In the genomic region with DNA sequence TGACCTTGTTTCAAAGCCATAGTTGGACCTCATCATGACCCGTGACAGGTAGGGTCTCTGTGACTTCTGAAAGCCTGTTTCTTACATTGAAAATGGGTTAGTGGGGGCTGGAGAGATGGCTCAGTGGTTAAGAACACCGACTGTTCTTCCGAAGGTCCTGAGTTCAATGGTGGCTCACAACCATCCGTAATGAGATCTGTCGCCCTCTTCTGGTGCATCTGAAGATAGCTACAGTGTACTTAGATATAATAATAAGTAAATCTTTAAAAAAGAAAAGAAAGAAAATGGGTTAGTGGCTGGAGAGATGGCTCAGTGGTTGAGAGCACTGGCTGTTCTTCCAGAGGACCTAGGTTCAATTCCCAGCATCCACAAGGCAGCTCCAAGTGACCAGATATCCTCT, we compare ENCODE assay signal across 21 mouse cellular contexts. TPM values are rescaled to one million over a fixed set of nuclear protein-coding genes. Genes with fewer than 3 reads are reported as not detected.
A peak's percentile ranks its signal among the peaks of the same experiment; 100 is the strongest.
DNase-seq lines count a peak whose midpoint lies in the region; ATAC-seq and TF ChIP-seq lines count a peak whose summit lies in the region.
"Not testable (repeated sequence)": the region's sequence is repeated elsewhere in the genome, so short reads cannot be mapped to it uniquely, and the experiment has no call there.
"Had no signal": no experiment of that assay in that cellular context is flagged by ENCODE, and none has a peak within 500 bp of the region (broad histone marks: within the 10 kb centered on the region; RNA-seq: fewer than 3 reads in every experiment).

No protein-coding gene starts in this region.

- H3K4me2 ChIP-seq in liver, postnatal 0 days (ENCODE audit: low read depth, low read length), result not testable (repeated sequence)

- H3K27me3 ChIP-seq in liver, postnatal 0 days (ENCODE audit: insufficient read depth, low read length), result peaks cover 25% of the 10 kb centered on the region

- 43% methylated on average over 5 of the region's 5 CpGs for WGBS in liver, postnatal 0 days (ENCODE audit: insufficient replicate concordance)

- peaks cover 11% of the 10 kb centered on the region for H3K4me1 ChIP-seq in liver, postnatal 0 days (ENCODE audit: insufficient read depth)

- H3K27ac ChIP-seq in layer of hippocampus, adult 2 months; liver, postnatal 0 days (ENCODE audit: low read depth): not testable (repeated sequence)

- not testable (repeated sequence) for H3K4me3 ChIP-seq in layer of hippocampus, adult 2 months; liver, postnatal 0 days (ENCODE audit: low read depth, low read length)

- not testable (repeated sequence) for TF ChIP-seq EP300 in liver, postnatal 0 days (IDR thresholded peaks at IDR 0.05; ENCODE audit: low read depth)

- H3K36me3 ChIP-seq in liver, postnatal 0 days (replicated peaks; ENCODE audit: insufficient read depth, low read length), result not testable (repeated sequence)

- H3K9ac ChIP-seq in liver, postnatal 0 days (replicated peaks), result not testable (repeated sequence)

- not testable (repeated sequence) for H3K9me3 ChIP-seq in liver, postnatal 0 days (ENCODE audit: low read length)

- ATAC-seq in liver, postnatal 0 days, result not testable (repeated sequence)

- peak; percentile 49 for DNase-seq in CD4-positive, CD25-positive, alpha-beta regulatory T cell, adult 2 months (ENCODE audit: low read depth, low spot score)
- DNase-seq in R1 (ENCODE audit: low read depth, low spot score), result peak; percentile 40
- DNase-seq in gastrocnemius, postnatal 10 days, result peak; percentile 3
- peak; percentile 60 for DNase-seq in induced T-regulatory cell, adult 2 months (ENCODE audit: low read depth)
- not testable (repeated sequence) for DNase-seq in layer of hippocampus, adult 2 months (ENCODE audit: low spot score in 2 of 2); liver, postnatal 0 days
- peak; percentile 2 for DNase-seq in right cerebral cortex, postnatal 25 days
- peak; percentile 9 for DNase-seq in thymus, postnatal 4 days

- peak; percentile 66 for TF ChIP-seq CTCF in layer of hippocampus, adult 2 months (conservative IDR thresholded peaks at IDR 0.05)
- TF ChIP-seq CTCF in liver, postnatal 0 days (IDR thresholded peaks at IDR 0.05; ENCODE audit: low read depth), result peak; percentile 45

RNA-seq across cellular contexts. Expression of a gene that starts 1.3 kb away (rescaled TPM):
- total RNA-seq in gastrocnemius, postnatal 10 days (2021), result 10 to 100 TPM; 33.1 to 43.9 TPM
- total RNA-seq in layer of hippocampus, adult 2 months (2021), result 100 to 1,000 TPM; 115 to 139 TPM
- polyA plus RNA-seq in liver, postnatal 0 days (2015; fragmentation: Nextera tagmentation; extraction: Ambion mirVana), result 1.8 TPM in 2 replicates

RNA-seq across cellular contexts. Expression of a gene that starts 5.7 kb away (rescaled TPM):
- 1 to 10 TPM in 1 of 2 experiments, not detected in 1; 2.0 TPM for total RNA-seq in gastrocnemius, postnatal 10 days (2021)
- 1 to 10 TPM in 1 of 2 experiments, not detected in 1; 1.2 TPM for total RNA-seq in layer of hippocampus, adult 2 months (2021)
- 1.5 and 1.9 TPM in 2 replicates for polyA plus RNA-seq in liver, postnatal 0 days (2015; fragmentation: Nextera tagmentation; extraction: Ambion mirVana)
- total RNA-seq: common myeloid progenitor, adult 5-6 weeks; G1E; liver, adult 2 months; megakaryocyte-erythroid progenitor cell, adult 5-6 weeks had no signal
- polyA plus RNA-seq: CD4-positive, CD25-positive, alpha-beta regulatory T cell, adult 4 months; embryonic facial prominence, embryonic 13.5 days; forebrain, embryonic 10.5 days; G1E; heart, embryonic 10.5 days; liver, adult 2 months; Patski had no signal

RNA-seq across cellular contexts. Expression of a gene that starts 14.9 kb away (rescaled TPM):
- 1 to 10 TPM; 1.9 to 3.5 TPM for total RNA-seq in gastrocnemius, postnatal 10 days (2021)
- total RNA-seq in layer of hippocampus, adult 2 months (2021), result 1 to 10 TPM; 1.8 to 2.2 TPM
- polyA plus RNA-seq in liver, postnatal 0 days (2015; fragmentation: Nextera tagmentation; extraction: Ambion mirVana), result 0.56 and 0.64 TPM in 2 replicates
- total RNA-seq: common myeloid progenitor, adult 5-6 weeks; G1E; megakaryocyte-erythroid progenitor cell, adult 5-6 weeks had no signal
- polyA plus RNA-seq: CD4-positive, CD25-positive, alpha-beta regulatory T cell, adult 4 months; forebrain, embryonic 10.5 days; G1E; Patski had no signal

RNA-seq across cellular contexts. Expression of a gene that starts 43.7 kb away (rescaled TPM):
- 10 to 100 TPM; 28.3 to 31.5 TPM for total RNA-seq in gastrocnemius, postnatal 10 days (2021)
- total RNA-seq in layer of hippocampus, adult 2 months (2021), result 10 to 100 TPM; 35.8 to 39.4 TPM
- 24.9 and 26.5 TPM in 2 replicates for polyA plus RNA-seq in liver, postnatal 0 days (2015; fragmentation: Nextera tagmentation; extraction: Ambion mirVana)

RNA-seq across cellular contexts. Expression of a gene that starts 45.5 kb away (rescaled TPM):
- under 1 TPM in 1 of 2 experiments, not detected in 1; 0.34 TPM for total RNA-seq in gastrocnemius, postnatal 10 days (2021)
- 1 to 10 TPM; 1.9 to 2.4 TPM for total RNA-seq in layer of hippocampus, adult 2 months (2021)
- not detected in 2 replicates for polyA plus RNA-seq in liver, postnatal 0 days (2015; fragmentation: Nextera tagmentation; extraction: Ambion mirVana)
- total RNA-seq: common myeloid progenitor, adult 5-6 weeks; G1E; gastrocnemius, adult 8-10 months; heart, postnatal 36 days; megakaryocyte-erythroid progenitor cell, adult 5-6 weeks had no signal
- polyA plus RNA-seq: CD4-positive, CD25-positive, alpha-beta regulatory T cell, adult 4 months; liver, adult 2 months; liver, embryonic 16.5 days; macrophage had no signal
